Mouse (Mus musculus) gastrocnemius, adult 18-20 months (tissue): ENCODE measurements around the gene Sac3d1. TPM values are rescaled to one million over a fixed set of nuclear protein-coding genes. Genes with fewer than 3 reads are reported as not detected.

Experiments used
- DNase-seq: peaks from one replicate; pipeline ENCODE4 v3.0.0; 2021; ENCODE audit warnings: low spot score
- total RNA-seq, 2 experiments: library from RNA; stranded (reverse); gene quantifications; 2 replicates each; pipeline ENCODE4 v1.2.3; 2021

Sac3d1 gene
- total RNA-seq, 2 experiments from 2014 or later, result 8.6 to 9.7 TPM

DNA sequence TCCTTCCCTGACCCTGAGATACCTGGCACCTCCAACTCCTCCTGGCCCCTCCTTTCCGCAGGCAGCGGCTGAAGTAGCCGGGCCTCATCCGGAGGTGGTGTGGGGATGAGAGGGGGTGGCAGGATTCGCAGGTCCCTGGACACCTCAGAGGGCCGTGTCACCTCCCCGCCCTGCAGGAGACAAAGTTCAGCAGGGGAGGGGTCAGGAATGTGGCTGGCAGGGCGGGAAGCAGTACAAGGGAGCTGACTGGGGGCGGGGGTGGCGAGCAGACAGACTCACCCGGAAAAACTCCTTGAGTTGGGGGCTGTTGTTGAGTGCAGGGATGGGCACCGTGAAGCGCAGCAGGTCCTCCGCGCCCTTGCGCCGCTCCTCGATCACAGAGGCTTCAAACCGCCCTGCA is 3.3 kb upstream of the Sac3d1 start:
- no peak for DNase-seq

DNA sequence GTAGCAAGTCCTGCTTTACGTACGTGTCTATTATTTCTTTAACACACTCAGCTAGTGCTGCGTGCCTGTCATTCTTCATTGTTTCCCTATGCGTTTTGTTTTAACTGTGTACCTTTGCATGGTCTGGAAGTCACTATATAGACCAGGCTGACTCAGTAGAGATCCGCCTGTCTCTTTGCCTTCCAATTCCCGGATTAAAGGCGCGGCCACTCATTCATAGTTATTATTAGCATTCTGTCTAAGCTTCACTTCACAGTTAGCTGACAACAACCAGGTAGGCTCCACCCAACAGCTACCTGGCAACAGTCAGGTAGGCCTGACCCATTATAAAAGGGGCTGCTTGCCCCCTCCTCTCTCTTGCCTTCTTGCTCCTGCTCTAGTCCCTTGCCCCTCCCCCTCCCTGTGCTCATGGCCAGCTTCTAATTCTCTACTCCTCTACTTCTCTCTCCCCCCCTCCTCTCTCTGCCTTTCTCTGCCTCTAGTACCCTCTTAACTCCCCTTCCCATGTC is 281 bp upstream of the Sac3d1 start:
- no peak for DNase-seq

DNA sequence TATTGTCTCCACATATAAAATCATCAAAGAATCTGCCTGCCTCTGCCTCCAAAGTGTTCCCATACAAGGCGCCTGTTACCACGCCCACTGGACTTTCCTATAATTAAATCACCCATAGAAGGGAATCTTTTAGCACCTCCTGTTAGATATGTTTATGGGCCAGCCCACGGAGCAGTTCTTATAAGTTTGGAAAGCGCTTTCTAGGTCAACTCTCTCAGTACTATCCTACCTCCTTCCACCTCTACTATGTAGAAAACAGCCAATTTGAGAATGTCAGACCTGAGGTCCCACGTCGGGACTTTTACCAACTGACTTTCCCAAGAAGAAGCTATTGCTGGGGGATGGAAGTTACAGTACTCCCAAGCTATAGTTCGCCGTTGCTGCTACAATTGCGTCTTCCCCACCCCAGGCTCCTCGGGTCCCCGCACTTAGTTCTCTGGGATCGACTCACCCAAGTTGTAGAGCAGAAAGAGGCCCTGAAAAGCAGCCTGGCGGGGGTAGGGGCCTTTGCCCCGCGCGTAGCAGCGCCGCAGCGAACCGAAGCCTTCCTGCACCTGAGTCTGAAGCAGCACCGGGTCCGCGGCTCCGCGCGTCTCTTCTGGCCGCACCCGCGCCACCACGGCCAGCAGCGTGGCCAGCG is 984 bp downstream of the Sac3d1 start:
- no peak for DNase-seq

DNA sequence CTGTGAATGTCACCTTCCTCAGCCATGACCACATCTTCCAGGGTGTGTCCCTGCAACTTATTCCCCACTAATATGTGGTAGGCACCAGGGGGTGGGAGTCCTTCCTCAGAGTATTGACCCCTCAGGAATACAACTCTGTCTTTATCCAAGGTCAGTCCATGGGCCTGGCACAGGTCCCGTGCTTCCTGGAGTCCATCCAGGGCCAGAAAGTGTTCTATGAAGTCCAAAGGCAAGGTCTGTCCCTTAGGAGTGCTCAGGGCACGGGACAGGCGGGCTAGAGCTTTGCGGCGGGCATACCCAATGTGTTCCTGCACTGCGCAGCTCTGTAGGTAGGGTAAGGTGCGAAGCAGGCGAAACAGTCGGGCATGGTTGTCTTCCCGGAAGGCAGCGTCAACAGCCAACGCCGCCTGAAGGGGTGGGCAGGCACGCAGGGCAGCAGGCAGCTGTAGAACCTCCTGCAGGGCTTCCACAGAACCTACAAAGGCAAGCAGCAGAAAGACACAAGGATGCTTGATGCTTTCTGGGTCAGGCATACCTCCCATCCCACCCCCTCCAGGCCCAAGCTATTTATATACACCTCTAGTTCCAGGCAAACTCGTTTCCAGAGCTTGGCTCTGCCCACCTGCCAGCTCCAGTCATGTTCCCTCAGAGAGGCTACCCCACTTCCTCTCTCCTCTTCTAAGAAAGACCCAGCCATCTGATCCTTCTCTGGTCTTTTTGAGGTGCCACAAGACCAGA is 2.2 kb downstream of the Sac3d1 start:
- DNase-seq, result no peak

DNA sequence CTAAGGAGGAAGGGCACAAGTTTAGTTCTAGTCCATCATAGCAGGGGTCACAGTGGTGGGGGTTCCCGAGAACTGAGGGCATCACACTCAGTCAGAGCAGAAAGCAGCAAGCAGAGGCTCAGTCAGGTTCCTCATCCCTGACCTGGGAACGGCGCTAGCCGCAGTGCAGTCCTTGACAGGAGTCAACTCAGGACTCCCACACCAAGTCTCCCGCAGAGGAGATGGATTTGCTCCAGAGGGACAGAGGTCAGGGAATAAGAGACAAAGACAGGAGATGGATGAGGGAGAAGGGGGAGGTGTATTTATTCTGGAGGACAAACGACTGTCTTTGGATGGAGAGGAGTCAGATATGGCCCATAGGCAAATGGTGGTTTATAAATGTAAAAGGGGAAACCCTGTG is 5.3 kb downstream of the Sac3d1 start:
- no peak for DNase-seq

DNA sequence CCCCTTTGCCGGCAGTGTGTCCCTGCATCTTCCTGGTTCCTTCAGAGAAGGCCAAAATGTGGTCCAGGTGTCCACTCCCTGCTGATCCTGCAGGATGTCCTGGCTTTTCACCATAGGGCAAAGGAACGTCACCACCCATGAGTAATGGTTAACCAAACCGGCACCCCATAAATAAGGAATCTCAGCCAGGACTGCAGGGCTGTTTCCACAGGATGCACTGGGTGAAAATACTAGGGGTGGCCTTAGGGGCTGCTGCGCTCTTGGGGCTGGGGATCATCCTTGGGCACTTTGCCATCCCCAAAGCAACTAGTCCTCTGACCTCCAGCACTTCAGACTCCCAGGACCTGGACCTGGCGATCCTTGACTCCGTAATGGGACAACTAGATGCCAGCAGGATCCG is 12.9 kb downstream of the Sac3d1 start, which contains the start of gene Naaladl1:
TSS of gene Naaladl1 (plus strand) at position 197 of the 400 bp plus-strand sequence.
- no peak for DNase-seq

DNA sequence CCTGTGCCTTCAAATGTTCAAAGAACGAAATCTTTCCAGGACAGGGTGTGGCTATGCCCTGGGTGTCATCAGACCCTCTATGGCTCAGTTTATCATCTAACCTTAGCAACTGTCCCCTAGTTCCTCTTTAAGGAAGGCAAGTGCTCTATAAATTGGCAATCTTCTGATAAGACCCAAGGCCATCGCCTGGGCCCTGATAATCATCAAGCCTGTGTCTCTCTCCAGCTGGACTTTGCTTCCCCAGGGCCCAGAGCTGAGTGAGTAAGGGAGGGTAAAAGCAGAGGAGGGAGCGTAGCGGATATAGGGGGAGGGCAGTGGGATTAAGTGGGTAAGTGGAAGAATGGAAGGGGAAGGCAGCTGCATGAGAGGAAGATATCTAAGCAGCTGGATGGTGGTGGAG is 14.0 kb downstream of the Sac3d1 start:
- no peak for DNase-seq

DNA sequence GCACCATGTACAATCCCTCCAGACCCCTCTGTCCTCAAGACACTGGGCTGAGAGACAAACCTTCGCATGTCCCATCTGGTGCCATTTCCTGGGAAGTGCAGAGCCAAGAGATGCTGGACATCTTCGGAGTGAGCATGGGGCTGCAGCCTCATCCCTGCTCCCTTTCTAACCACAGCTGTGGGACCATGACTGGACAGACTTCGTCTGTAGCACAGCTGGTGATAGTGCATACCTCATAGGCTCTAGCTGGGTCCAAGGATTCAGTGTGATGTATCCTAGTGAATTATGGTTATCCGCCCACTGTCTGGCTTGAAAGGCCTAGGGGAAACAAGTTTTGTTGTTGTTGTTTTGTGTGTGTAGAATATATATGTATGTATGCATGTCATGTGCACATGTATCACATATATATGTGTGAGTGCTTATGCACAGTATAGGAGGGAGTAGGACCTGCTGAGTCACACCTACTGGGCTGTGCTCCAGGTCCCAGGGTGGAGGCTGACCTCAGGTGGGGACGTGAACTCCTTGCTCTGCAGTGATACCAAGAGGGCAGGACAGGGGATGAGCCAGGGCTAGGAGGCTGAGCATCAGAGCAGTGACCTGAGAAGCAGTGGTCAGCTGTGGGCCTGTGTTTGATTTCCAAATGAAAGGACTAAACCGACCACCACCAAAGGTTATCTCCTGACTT is 16.1 kb downstream of the Sac3d1 start:
- DNase-seq, result no peak

DNA sequence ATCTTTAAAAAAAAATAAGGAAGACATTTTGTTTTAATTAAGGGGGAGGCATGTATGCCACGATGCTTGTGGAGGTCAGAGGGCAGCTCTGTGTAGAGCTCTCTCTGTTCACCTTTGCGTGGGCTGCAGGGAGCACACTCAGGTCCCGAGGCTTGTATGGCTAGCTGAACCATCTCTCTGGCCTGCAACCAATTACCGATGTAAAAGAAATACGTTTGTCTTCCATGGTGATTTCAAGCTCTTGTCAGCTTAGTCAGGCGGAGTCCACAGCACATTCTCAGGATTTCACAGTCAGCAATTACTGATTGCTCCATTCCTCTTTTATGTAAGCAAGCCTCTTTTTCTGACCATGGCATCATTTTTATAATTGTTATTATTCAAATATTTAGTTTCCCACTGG is 17.3 kb downstream of the Sac3d1 start:
- no peak for DNase-seq

DNA sequence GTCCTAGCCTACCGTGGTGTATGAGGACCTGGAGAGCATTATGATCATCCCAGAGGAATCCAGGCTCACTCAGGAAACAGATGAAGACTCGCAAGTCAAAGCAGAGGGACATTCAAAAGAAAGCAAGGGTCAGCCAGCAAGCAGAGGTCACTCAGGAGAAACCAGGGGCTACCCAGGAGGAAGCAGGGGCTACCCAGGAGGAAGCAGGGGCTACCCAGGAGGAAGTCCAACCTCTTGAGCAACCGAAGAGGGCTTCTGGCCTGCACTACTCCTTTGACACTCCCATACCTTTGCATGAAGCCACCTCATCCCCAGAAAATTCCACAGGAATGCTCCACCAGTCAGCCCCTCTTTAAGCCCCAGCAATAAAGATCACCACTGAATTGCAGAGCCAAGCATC is 20.6 kb downstream of the Sac3d1 start:
- DNase-seq, result no peak

DNA sequence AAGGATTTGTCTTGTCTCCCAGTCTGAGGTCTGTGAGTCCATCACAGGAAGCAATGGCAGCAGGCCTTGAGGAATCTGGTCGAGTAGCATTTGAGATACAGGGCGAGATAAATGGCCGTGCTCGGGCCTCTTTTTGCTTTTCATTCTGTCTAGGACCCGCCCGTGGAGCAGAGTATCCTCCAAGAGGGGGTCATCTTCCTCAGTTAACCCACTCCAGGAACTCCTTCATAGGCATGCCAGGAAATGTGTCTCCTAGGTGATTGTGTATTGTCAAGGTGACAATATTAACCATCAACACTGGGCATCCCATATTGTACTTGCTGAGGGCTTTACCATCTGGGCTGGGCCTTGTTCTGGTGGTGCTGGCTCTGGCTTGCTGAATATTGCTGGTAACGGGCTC is 24.3 kb downstream of the Sac3d1 start, which contains the start of gene AC131692.1:
TSS of gene AC131692.1 (plus strand) at position 301 of the 400 bp plus-strand sequence.
- no peak for DNase-seq

DNA sequence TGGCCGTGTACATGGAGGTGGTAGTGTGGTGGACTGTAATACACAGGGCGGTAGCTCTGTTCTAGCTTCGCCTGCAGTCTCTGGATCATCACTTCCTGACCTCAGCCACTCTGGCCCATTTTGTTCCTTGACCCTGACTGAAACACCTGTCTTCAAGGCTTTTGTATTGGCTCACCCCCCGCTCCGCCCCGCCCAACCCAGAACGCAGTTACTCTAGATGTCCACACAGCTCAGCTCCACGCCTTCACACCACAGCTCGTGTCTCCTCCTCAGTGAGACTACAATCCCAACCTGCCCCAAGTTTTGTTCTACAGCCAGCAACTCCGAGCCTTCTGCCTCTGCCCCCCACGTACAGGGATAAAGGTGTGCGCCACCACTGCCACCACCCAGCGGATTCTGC is 29.6 kb downstream of the Sac3d1 start:
- DNase-seq, result no peak

DNA sequence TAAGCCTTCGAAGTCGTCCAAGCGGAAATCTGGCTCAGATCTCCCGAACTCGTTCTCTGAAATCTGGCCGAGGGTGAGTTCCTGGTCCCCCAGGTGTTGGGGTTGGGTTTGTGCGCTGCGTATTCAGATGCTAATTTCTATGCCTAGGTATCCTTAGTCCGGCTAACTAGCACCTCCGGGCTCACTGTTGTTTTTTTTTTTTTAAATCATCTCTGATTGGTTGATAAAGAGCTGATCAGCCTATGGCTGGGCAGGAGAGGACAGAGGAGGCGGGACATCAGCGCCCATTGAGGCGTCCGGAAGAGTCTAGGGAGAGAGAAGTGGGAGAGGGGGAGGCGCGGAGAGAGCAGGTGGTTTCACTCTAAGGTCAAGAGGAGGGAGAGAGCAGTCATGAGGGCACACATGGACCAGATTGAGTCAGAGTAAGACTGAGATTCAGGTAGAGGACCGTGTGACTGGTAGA is 33.0 kb downstream of the Sac3d1 start:
- DNase-seq, result no peak

DNA sequence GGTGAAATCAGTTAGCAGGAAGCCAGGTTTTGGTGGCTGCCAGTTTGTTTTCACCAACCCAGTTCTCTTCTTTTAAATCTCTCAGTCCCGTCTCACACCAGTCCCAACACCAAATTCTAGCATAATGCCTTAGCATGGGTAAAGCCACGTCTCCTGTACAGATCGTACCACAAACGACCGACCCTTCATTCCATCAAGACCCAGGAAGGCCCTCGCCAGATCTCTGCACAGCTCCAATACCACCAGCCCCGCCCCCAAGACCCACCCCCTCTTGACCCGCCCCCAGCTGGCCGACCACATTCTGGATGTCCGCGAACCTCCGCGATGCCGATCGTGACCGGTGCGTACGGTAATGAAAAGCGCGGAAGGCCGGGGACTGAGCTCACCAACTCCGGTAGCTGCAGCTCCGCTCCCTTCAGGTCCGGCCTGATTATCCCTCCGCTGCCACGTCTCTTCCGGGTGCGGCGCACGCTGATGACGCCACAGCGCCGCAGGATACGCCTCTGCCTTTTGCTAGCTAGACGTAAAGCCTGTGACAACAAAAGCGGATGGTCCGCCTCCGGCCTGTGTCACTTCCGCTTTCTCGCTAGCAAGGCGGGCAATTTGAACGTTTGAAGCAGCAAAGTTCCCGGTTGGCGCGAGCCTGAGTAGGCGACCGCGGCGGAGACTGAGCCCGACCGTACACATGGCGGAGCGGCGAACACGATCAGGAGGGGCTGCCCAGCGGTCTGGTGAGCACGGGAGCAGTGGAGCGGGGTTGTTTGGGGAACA is 33.8 kb downstream of the Sac3d1 start, which contains the start of the genes Zfpl1 and Cdca5:
TSS of gene Zfpl1 (minus strand) at position 479 of the 771 bp plus-strand sequence.
TSS of gene Cdca5 (plus strand) at position 506 of the 771 bp plus-strand sequence.
- DNase-seq, result peak; percentile 96

DNA sequence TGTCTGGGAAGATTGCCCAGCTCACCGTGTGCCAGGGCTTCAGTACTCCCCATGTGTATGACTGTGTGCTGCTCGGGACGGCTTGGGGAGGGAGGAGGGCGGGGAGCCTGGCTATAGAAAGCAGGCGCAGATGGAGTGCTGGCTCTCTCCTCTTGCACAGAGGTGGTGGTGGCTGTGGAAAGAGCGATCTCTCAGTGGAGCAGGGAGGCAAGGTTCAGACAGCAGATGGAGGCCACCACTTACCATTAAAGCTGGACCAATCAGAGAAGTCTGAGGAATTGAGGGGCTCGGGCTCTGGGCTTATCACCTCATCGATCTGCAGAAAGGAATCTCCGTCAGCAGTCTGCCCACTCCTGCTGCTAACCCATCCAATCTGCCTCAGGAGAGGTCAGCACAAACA is 36.3 kb downstream of the Sac3d1 start, which contains the start of gene Gm28374:
TSS of gene Gm28374 (minus strand) at position 101 of the 400 bp plus-strand sequence.
- no peak for DNase-seq

DNA sequence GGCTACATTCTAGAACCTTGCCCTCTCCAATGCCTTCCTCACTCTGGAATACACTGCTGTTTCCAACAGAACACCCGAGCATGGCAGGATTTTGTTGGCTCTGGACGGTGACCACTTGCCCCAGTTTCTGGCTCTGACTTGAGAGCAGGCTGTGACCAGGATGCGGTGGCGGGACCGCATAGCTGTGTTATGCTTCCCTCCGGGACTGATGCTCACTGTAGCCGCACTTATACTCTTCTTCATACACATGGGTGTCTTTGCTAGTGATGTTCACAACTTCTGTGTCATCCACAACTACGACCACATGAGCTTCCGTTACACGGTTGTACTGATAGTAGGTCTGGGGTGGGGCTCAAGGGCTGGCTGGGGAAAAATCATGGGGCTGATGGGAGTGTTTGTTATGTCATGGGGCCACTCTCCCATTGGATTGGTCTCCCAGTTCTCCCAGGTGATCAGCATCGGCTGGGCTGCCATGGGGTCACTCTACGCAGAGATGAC is 38.4 kb downstream of the Sac3d1 start, which contains the start of gene Tmem262:
TSS of gene Tmem262 (plus strand) at position 51 of the 498 bp plus-strand sequence.
- no peak for DNase-seq

DNA sequence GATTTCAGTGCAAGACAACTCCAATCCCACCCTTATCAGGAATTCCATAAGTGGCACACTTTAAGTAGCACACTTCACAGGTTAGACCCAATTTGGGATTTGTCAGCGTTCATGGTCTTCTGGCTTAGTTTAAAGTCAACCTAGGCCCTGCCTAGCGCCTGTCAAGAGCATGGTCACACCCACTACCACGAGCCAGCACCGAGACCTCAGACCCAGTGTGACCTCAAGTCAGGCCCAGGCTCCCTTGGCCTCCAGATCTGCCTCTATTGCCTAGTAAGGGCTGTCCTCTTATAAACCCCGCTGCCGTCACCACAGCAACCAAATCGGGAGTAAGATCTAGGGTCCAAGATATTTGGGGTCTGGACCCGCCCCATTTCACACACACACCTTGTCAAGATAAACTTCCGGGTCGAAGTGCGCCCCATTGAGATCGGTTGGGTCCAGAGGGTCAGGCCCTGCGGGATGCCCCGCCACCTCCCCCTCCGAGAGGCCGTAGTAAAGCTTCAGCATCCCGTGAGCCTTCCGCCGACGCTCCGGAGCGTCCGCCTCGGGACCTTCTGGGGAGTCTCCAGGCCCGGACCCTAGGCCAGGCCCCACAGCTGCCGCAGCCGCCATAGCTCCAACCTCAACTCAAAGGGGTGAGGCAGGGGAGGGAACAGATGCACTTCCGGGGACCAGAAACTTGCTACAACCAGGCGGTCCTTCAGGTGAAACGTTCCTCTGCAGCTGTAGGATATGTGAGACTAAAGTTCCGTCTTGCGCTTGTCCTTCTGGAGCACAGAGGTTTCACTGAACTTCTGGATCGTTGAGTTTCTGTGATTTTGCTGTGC is 41.7 kb downstream of the Sac3d1 start, which contains the start of gene Vps51:
TSS of gene Vps51 (minus strand) at position 668 of the 830 bp plus-strand sequence.
- DNase-seq, result peak; percentile 90

DNA sequence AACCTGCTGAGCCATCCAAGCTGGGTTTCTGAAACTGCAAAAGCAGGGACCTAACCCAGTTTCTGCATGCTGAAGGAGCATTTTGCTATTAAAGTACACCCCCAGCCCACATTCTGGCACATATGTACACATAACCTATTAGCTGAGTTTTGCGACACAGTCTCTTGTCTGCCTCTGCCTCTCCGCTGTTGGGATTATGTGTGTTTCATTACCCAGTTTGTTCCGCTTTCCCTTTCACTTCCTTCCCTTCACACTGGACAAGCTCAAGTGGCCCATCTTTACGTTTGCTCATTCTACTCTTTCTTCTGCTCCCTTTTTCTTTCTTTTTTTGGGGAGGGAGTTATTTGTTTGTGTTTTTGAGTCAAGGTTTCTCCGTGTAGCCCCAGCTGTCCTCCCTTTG is 44.6 kb downstream of the Sac3d1 start:
- no peak for DNase-seq

DNA sequence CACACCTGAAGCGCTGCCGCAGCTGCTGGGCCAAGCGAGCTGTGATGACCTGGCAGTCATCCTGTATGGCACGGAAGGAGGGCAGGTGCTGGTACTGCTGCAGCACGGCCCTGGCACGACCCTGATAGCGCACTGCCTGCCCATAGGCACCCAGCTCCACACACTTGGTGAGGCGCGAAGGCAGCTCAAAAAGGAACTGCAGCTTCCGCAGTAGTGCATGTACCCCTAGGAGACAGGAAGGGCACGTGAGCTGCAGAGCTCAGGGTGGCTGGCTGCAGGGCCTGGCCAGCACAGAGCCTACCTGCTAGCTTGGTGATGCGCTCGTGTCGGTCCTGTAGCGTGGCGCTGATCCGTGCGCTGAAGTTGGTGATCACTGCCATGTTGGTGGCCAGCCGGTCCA is 47.2 kb downstream of the Sac3d1 start:
- no peak for DNase-seq
